Mouse (Mus musculus) layer of hippocampus, adult 2 months (tissue): ENCODE results near the gene Gm20767. TPM values are rescaled to one million over a fixed set of nuclear protein-coding genes. Genes with fewer than 3 reads are reported as not detected.
"Not testable (repeated sequence)": the region's sequence is repeated elsewhere in the genome, so short reads cannot be mapped to it uniquely, and the experiment has no call there.

Experiments
- DNase-seq, 2 experiments: peaks; one replicate each; pipeline ENCODE4 v3.0.0; 2022; ENCODE audit warnings: low spot score in 2 of 2
- H3K27ac ChIP-seq: fragments of 200-600 bp; 2 replicates; pipeline ENCODE4 v1.8.1; 2022
- H3K4me3 ChIP-seq: fragments of 200-600 bp; 2 replicates; pipeline ENCODE4 v1.8.1; 2022; ENCODE audit warnings: mild to moderate bottlenecking
- CTCF ChIP-seq: fragments of 200-600 bp; conservative IDR thresholded peaks from 2 replicates; pipeline ENCODE4 v1.8.1; 2022; ENCODE audit warnings: antibody characterized with exemption, mild to moderate bottlenecking, moderate library complexity
- long read RNA-seq, 2 experiments: library from polyadenylated mRNA; stranded (forward); transcript quantifications; one replicate each; pipeline ENCODE4 v2.0.0; 2021; ENCODE audit warnings: borderline mapping rate in 2 of 2
- total RNA-seq, 2 experiments: library from RNA; stranded (reverse); gene quantifications; 2 replicates each; pipeline ENCODE4 v1.2.3; 2021

The Gm20767 gene
- not detected for total RNA-seq
- long read RNA-seq, experiment 1 = 0 reads
- long read RNA-seq, experiment 2 = 0 reads

DNA sequence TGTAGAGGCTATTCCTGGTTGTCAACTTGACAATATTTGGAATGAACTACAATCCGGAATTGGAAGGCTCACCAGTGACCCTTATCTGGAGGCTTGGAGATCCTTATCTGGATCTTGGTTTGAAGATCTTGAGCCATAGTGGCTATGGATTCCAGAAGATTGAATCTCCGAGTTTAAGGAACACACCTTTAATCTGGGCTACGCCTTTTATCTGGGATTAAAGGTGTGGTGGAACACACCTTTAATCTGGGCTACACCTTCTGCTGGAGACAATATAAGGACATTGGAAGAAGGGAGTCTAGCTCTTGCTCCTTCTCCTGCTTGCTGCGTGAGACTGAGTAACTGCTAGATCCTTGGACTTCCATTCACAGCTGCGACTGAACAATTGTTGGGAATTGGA, at the start of gene Gm20767:
Gm20767 (plus strand) TSS at position 301 of the 400 bp plus-strand sequence.
- not testable (repeated sequence) for H3K4me3 ChIP-seq, H3K27ac ChIP-seq, DNase-seq

DNA sequence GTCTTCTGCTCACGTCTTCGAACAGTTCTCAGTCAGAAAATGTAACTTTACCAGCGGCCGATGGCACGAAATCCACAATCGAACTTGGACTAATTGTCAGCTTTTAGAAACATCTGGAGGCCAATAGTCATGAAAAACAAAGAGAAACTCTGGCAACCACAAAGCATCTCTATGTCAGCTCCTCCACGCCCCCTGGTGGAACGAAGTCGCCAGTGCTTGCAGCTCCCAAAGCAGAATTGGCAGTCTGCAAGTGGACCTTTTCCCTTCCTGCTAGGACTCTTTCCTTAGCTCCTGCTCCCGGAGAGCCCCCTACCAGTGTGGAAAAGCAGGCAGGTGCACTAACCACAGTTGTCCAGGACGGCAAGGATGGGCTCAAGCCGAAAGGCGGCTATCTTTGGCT, 47.1 kb upstream of the Gm20767 start:
- DNase-seq, H3K4me3 ChIP-seq: not testable (repeated sequence)

DNA sequence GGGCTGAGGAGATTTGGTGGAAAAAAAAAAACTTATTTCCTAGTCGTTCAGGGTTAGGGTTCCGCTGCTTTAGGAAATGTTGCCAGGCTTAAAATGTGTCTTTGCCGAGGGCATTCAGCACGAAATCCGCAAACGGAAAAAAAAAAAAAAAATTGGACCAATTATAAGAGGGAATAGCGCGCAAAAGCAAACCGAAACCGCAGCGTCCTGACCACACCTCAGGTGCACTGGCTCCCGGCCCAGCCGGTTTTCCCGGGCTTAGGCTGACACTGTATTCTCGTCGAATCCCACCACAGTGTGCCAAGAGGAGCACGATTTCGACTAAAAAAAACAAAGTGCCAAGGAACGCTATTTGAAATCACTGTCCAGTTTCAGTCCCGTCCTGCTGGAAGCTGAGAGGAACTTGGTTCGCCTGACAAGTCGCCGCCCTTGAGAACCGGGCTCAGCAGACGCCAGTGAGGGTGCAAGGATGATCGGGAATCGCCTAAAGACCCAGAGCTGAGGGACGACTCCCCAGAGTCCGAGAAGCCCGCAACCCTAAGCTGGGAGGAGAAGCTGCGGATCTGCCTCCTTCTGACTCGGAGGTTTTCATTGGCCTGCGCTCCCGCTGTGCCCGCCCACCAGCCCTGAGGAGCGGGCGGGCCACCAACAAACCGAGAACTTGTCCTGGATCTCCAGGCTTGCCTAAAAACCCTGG, 43.7 kb upstream of the Gm20767 start:
- not testable (repeated sequence) for H3K4me3 ChIP-seq, H3K27ac ChIP-seq, DNase-seq

More for the DNA sequence above, 47.1 kb upstream of the Gm20767 start:
- H3K27ac ChIP-seq = not testable (repeated sequence)

DNA sequence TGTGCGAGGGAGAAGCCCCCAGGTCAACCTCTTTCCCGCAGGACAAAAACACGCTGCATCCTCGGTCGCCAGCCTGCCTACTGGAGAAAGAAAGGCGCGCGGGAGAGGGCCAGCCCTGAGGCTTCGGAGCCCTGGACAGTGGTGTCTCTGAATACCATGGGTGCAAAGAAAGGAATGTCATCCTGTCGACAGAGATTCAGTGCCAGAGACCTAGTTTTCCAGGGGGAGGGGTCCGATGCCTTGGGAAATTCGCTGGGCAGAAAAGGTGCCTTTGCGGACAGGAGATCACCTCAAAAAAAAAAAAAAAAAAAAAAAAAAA, 43.1 kb upstream of the Gm20767 start:
- not testable (repeated sequence) for H3K27ac ChIP-seq, DNase-seq, H3K4me3 ChIP-seq

DNA sequence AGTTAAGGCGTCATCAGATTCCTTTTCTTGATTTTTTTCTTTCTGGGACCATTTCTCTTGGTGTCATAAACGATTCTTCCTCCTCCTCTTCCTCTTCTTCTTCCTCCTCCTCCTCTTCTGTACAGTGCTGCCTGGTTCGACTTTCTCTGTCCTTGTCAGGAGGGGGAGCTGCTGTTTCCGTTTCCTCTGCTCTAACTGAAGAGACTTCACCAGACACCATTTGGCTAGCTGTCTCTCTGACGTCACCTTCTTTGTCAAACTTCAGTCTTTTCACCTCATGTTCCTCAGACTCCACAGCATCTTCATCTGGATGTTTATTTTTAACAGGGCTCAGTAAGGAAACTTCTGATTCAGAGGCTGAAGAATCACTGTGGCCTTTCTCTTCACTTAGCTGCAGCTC, 40.7 kb upstream of the Gm20767 start:
- H3K4me3 ChIP-seq, H3K27ac ChIP-seq, DNase-seq: not testable (repeated sequence)

DNA sequence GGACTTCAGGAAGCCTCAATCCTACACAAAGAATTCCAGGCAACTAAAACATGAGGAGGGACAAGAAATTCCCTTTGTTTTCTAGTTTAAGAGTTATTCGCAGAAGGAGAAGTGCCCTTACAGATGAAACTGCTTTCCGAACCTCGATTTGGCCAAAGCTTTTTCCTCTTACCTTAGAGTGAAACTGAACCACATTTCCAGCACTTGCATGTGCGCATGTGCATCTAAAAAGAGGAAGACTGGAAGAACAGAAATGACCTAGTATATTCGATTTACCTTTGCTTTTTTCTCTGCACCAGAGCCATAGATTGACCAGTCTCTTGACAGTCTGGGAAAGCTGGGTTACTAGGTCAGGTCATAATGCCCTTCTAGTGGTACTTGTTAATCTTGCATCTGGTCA, 33.5 kb upstream of the Gm20767 start:
- DNase-seq, H3K4me3 ChIP-seq, H3K27ac ChIP-seq: not testable (repeated sequence)

DNA sequence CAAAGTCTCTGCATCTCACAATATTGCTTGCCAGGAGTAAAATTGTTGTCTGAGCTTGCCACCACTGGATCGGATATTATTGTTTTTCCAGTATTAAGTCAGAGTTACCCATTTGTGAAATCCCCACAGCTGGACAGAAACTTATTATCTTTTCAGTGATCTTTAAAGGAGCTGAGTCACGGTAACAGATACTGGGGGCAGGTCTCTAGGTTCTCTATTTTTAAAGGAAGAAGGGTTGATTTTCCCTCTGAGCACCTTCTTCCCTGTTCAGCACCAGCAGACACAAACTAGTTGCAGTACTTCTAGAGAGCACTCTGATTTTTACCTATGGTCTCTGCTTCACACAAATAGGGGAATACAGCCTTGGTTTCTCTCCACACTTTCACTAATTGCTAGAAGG, 33.0 kb upstream of the Gm20767 start:
- not testable (repeated sequence) for DNase-seq, H3K4me3 ChIP-seq, H3K27ac ChIP-seq

DNA sequence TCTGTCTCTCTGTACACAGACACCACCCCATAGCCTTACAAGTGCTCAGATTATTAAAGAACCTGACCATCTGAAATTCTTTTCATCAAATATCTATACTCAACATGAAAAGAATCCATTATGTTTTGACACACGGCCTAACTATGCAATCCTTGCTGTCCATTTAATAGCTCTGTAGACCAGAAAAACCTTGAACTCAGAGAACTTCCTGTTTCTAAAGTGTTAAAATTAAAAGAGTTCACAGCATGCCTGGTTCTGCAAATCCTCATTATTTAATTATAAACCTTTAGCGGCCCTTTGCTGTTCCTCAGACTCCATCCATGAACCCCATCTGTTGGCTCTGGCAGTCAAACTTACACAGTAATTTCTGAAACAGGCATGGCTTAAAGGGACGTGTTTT, 2.3 kb downstream of the Gm20767 start:
- H3K4me3 ChIP-seq, H3K27ac ChIP-seq, DNase-seq: not testable (repeated sequence)

DNA sequence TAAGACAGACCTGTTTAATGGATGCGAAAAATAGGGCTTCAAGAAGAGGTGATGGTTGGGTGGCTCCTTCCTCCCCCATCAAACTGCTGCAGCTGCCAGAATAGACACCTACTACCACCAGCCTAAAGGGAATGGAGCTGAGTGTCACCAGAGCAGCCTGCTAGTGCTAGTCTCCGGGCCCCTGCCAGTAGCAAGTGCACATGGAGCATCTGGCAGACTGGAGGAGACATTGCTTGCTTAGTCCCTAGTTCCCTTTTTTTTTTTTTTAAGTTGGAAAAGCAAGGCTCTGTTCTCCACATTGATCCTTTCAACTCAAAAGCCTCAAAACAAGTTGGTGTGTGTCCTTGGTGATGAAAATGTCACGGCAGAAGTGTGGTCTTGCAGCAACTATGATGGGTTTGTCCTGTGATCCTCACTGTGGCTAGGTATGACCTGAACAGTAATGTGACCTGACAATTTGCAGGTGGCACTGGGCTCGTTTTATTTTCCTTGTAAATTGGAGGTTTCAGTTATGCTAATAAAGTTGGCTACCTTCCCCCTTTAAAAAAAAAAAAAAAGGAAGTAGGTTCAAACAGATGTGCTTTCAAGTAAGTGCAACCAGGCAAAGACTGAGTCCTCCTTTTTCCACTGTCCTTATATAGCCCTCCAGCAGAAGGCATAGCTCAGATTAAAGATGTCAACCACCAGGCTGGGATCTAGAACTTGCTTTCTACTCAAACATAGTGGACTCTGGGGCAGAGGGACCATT, 9.8 kb downstream of the Gm20767 start:
- DNase-seq, H3K27ac ChIP-seq, H3K4me3 ChIP-seq: not testable (repeated sequence)

DNA sequence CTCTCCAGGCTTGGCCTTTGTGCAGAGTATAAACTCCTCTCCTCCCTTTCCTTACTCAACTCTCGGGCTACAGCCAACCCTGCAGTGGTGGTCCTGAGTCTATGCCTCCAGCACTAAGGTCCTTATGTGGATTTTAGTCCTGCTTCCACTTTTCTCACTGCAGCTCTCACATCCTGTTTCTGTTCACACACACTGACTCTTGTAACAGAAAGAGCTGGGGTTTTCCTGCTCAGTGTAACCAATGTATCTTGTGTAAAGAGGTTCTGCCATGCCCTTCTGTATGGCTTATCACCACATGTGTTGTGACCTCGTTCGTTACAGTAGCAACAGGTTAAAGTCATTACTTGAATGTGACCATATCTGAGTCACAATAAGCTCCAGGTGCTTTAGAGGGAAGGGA, 10.5 kb downstream of the Gm20767 start:
- not testable (repeated sequence) for H3K4me3 ChIP-seq, H3K27ac ChIP-seq, DNase-seq

DNA sequence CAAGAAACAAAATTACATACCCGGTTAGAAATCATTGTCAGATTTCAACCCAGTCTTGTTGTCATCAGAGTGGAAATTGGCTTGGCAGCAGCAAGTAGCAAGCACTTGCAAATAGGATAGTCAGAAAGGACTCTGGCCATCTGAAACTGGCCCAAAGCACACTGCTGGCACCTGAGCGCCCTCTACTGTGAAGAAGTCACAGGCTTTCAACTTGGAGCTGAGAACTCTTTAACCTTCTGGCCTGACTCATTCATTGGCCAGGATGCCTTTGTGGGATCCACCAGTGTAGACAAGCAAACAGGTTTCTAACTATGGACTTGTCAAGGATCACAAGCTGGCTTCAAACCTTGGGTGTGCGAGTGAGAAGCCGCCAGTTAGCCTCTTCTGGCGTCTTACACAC, 28.3 kb downstream of the Gm20767 start:
- H3K27ac ChIP-seq, H3K4me3 ChIP-seq, DNase-seq: not testable (repeated sequence)
- TF ChIP-seq CTCF = peak; percentile 17; the same call in 1 of the 2 replicates

DNA sequence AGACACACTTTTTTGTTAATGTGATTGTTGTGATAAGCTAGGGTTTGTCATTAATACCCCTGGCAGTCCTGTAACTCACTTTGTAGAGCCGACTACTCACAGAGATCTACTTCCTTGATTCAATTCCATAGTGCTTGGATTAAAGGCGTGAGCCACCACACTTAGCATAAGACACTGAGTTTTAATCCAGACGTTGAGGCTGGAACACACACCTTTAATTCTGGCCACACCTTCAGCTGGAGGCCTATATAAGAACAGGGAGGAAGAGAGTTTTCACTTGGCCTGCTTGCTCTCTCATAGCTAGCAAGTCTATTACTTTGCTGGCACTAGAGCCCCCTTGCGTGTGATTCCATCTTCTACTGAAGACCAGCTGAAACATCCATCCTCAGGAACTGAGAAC, 32.1 kb downstream of the Gm20767 start, which contains the start of gene Gm21818:
Gm21818 (plus strand) TSS at position 301 of the 400 bp plus-strand sequence.
- H3K27ac ChIP-seq, H3K4me3 ChIP-seq, DNase-seq: not testable (repeated sequence)

DNA sequence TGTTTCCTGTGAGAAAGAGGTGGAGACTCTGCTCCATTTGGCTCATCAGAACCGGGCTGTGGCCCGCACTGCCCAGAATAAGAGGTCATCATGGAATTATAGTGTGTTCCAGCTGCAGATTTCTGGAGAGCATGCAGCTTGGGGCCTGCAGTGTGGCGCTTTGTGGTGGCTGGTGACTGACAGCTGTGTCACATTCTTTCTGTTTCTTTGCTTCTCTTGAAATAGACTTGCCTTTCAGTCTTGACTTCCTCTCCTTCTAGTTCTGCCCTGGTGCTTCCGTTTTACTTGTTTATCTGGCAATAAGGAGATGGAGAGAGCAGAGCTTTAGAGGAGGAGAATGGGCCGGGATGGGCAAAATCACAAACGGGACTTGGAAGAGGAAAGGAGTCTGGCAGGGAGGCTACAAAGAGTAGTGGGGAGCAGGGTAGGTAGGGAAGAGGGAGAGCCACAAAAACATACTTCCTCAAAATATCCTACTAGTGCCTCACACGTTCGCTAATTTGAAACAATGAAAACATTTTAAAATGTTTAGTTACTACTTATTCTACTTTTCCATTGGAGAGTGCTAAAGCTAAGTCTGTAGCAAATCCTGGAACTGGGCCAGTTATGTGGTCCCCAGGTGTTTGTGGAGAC, 56.3 kb downstream of the Gm20767 start:
- not testable (repeated sequence) for DNase-seq, H3K27ac ChIP-seq, H3K4me3 ChIP-seq

Other genes starting within 250 kb of the Gm20767 start
- not detected for gene Tcstv1, start 245.5 kb upstream of the Gm20767 start, total RNA-seq
- gene Gm21761, start 211.0 kb upstream of the Gm20767 start, total RNA-seq = not detected
- not detected for gene B020031M17Rik, start 189.4 kb upstream of the Gm20767 start, total RNA-seq
- gene Gm36079, start 113.2 kb upstream of the Gm20767 start, total RNA-seq = not detected
- not detected for gene Gm21188, start 88.1 kb upstream of the Gm20767 start, total RNA-seq
- not detected for gene Gm21818, start 32.2 kb downstream of the Gm20767 start, total RNA-seq
- not detected for gene Gm21762, start 75.7 kb downstream of the Gm20767 start, total RNA-seq
- not detected for gene Gm21731, start 98.9 kb downstream of the Gm20767 start, total RNA-seq
- not detected for gene AF067061, start 122.9 kb downstream of the Gm20767 start, total RNA-seq
- not detected for gene BC147527, start 160.1 kb downstream of the Gm20767 start, total RNA-seq
- not detected for gene Tcstv3, start 176.6 kb downstream of the Gm20767 start, total RNA-seq